Mouse (Mus musculus) activated CD4-positive, CD25-positive, alpha-beta regulatory T cell, adult 9 weeks (primary cell): ENCODE measurements around the gene Gabrr3. TPM values are rescaled to one million over a fixed set of nuclear protein-coding genes. Genes with fewer than 3 reads are reported as not detected.

Source experiments
- polyA plus RNA-seq: library from polyadenylated mRNA; unstranded; fragments of 100-300 nt; shearing (Covaris generic); gene quantifications from one replicate; pipeline ENCODE4 v1.2.1, GENCODE M21; 2017

Gabrr3 gene
- not detected for polyA plus RNA-seq

DNA sequence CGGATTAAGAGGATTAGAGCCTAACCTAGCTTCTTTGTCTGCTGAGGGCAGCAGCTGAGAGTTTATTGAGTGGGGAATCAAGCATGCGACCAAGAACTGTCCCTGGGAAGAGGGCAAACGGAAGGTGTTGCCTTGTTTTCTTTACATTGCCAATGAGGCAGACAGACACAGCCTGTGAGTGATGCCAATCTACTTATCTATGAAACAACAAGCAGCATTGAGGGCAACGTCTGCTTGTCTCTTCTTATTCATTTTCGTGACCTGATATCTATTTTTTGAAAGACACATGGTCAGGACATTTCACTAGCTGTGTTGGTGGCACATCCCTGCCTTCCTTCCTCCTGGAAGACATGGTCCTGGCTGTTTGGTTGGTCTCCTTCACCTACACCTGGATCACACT, at the start of gene Gabrr3:
Gene Gabrr3 (plus strand): TSS at position 301 of the 400 bp plus-strand sequence.

DNA sequence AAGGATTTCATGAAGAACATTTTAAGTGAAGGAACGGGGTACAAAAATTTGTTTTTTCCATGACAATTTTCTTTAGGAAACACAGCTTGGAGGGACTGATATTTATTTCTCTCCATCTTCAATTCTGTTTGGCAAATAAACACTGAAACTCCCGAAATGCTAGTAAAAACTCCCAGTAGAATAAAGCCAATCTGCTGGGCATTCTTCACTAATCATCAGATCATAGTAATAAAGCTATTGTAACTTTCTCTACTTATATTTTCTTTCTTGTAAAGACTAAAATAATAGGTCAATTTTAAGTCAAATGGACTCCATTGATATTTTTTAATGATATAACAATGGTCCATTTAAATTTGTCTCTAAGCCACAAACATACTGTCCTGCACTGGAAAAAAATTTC, 43.2 kb upstream of the Gabrr3 start, which contains the start of gene Olfr209:
Gene Olfr209 (minus strand): TSS at position 101 of the 400 bp plus-strand sequence.

DNA sequence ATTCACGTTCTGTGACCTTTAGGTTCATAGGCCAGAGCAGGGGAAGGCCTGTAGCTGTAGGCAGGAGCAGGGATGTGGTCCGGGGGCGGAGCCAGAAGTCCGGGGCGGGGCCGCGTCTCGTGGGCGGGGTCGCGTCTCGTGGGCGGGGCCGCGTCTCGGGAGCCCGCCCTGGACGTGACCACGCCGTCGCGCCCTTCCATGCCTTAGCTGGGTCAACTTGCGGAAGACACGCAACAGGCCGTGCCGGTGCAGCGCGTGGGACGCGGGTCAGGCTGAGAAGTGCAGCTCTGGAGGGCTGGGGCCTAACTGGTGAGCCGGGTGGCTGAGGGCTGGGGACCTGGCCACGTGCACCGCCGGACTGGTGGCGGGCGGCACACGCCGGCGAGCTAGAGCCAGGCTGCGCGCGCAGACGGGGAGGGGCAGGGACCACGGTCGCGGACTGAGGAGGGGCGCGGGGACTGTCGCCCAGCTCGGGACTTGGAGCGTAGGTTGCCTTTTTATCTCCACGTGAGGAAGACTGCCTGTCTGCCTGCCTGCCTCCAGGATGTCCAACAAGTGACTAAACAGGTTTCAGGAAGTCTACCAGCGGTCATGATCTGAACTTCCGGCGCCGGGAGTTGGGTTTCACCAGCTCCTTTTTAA, 64.6 kb downstream of the Gabrr3 start, which contains the start of gene Riox2:
Gene Riox2 (plus strand): TSS at position 139 of the 642 bp plus-strand sequence.

Other genes starting within 250 kb of the Gabrr3 start
- gene Olfr196, start 236.9 kb upstream of the Gabrr3 start, polyA plus RNA-seq, result not detected
- not detected for gene Olfr198, start 203.8 kb upstream of the Gabrr3 start, polyA plus RNA-seq
- gene Olfr199, start 187.6 kb upstream of the Gabrr3 start, polyA plus RNA-seq, result not detected
- not detected for gene Olfr201, start 134.7 kb upstream of the Gabrr3 start, polyA plus RNA-seq
- gene Olfr202, start 120.5 kb upstream of the Gabrr3 start, polyA plus RNA-seq, result not detected
- not detected for gene Olfr203, start 108.5 kb upstream of the Gabrr3 start, polyA plus RNA-seq
- gene Olfr204, start 89.1 kb upstream of the Gabrr3 start, polyA plus RNA-seq, result not detected
- not detected for gene Olfr205, start 76.2 kb upstream of the Gabrr3 start, polyA plus RNA-seq
- gene Olfr206, start 58.1 kb upstream of the Gabrr3 start, polyA plus RNA-seq, result not detected
- gene Olfr209, start 43.3 kb upstream of the Gabrr3 start, polyA plus RNA-seq, result not detected
- 92.4 TPM for gene Riox2, start 64.4 kb downstream of the Gabrr3 start, polyA plus RNA-seq
- 6.2 TPM for gene Crybg3, start 193.6 kb downstream of the Gabrr3 start, polyA plus RNA-seq
- 3.8 TPM for gene Arl6, start 232.1 kb downstream of the Gabrr3 start, polyA plus RNA-seq